Mouse (Mus musculus): ENCODE data around the gene Tas2r138.
"Not testable (repeated sequence)": the region's sequence is repeated elsewhere in the genome, so short reads cannot be mapped to it uniquely, and the experiment has no call there.

Tas2r138 gene

DNA sequence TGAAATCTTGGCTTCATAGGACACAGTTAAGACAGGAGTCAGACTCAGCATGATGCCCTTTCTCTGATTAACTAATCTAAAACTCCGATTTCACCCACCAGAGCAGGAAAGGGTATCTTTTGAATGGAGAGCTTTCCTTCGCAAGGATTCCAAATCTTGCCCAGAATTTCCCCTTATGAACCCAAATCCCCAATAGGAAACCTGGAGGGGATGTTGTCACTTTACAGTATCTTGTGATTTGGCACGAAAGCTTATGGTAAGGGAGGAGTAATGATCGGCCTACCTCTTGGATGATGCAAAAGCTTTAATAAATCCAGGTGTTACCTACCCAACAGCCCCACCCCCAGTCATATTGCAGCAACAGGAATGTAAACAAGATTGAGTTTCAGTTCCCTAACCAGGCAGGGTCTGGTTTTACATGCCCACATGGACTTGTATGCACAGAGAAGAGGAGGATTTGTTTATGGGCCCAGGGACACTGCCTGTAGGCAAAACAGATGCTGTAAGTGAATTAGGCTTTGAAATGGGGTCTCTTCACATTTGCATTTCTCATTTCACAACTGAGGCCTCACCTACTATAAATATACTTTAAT lies at the start of gene Tas2r138:
TSS of gene Tas2r138 (minus strand) at position 51 of the 593 bp plus-strand sequence.
- DNase-seq (ENCODE audit: low spot score in 2 of 2): no peak

DNA sequence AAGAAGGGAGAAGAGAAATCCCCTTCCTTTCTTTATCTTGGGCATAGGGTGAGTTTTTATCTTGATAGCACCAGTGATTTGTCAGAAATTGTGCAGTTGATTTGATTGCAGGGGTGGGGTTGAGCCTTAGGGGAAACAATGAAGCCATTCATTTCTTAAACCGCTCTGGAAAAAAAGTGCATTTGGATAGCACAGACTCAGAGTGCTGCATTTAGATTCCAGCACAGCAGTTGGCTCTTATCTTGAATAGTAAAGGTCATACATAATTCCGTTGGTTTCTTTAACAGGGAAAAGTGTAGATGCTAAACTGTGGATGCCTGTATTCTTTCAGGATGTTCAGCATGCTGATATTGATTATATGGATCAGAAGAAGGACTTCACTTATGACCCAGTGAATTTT lies 47.8 kb upstream of the Tas2r138 start:
- no peak for DNase-seq (ENCODE audit: low spot score in 2 of 2)

DNA sequence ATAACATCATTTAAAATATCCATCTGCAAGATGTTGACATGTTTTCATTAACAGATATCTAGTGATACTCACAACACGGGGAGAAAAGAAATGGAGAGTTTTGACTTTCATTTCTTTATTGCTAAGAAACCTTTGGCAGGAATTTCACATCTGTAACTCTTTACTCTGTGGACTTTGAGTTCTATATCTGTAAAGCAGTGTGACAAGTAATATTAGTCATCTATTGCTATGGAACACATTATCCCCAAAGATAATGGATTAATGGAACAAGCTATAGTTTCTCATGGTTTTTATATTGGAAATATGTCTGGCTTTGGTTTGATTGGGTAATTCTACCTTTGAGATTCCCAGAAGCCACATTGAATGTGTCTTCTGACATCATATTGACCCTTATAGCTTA lies 37.8 kb upstream of the Tas2r138 start:
- DNase-seq (ENCODE audit: low spot score in 2 of 2): no peak

DNA sequence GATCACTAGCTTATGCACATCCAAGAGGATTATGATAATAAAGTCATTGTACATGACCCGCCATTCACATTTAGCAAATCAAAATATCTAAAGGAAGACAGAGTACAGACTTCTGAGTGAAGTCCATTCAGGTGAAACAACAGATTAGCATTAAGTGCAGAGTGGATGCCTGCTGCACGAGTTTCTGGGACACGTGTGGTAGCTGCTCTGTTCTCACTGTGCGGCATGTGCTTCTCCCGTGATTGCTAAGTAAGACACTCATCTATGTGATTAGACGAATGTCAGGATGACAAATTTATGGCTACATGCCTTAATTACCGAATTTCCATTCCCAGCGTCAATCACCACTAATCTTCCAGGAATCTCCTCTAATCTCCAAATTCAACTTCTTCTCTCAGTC lies 32.6 kb upstream of the Tas2r138 start:
- no peak for DNase-seq (ENCODE audit: low spot score in 2 of 2)

- DNase-seq (ENCODE audit: low spot score in 2 of 2): no peak
Measured at GRCm38 (mm10) chr6:40640710-40641538, 27.8 kb upstream of the Tas2r138 start.

DNA sequence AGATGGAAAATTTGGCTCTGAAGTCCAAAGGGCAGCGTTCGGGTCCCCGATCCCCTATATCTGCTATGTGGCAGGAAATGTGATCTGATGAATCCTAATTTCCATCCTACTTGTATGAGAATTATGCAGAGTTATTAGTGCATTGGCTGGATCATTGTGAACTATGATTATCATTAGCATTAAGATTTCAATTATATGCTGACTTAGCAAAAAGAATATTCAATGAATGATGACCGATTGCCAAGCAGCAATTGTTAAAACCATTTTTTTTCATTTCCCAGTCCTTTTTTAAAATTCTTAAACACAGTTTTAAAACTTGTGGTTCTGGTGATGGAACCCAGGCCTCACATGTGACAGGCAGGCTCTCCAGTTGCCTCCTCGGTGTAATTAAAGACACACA lies 24.6 kb upstream of the Tas2r138 start:
- DNase-seq (ENCODE audit: low spot score in 2 of 2): no peak

- DNase-seq (ENCODE audit: low spot score in 2 of 2): no peak
Measured at GRCm38 (mm10) chr6:40635559-40635958, 22.4 kb upstream of the Tas2r138 start.

- no peak for DNase-seq (ENCODE audit: low spot score in 2 of 2)
Measured at GRCm38 (mm10) chr6:40634640-40635071, 21.5 kb upstream of the Tas2r138 start.

DNA sequence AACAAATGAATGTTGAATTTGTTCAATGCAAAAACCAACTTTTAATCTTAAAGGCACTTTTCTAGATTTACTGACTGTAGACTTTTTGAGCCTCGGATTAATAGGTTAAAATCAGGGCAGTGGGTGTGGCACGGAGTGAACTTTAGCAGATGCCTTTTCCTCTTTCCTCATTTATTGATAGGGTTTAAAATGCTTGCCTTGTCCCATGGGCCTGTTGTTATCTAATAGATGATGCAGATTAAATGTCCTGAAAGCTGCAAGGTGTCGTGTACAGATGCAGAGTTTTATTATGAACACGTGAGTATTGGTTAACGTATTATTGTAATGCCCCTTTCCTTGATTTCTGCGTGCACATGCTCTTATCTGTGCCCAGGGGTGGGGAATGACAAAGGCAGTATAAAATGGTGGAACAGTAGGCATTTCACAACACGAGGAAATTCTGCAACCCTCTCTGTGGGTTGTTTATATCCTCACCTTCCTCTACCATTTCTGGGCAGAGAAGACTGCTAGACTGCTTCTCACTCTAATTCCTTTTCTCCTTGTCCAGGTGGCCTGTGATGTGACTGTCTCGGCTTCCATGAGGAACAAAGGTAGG lies 15.4 kb upstream of the Tas2r138 start, which contains the start of gene Mgam:
TSS of gene Mgam (plus strand) at position 426 of the 595 bp plus-strand sequence.
- no peak for DNase-seq (ENCODE audit: low spot score in 2 of 2)

- DNase-seq (ENCODE audit: low spot score in 2 of 2): no peak
Measured at GRCm38 (mm10) chr6:40626111-40626510, 13.0 kb upstream of the Tas2r138 start.

DNA sequence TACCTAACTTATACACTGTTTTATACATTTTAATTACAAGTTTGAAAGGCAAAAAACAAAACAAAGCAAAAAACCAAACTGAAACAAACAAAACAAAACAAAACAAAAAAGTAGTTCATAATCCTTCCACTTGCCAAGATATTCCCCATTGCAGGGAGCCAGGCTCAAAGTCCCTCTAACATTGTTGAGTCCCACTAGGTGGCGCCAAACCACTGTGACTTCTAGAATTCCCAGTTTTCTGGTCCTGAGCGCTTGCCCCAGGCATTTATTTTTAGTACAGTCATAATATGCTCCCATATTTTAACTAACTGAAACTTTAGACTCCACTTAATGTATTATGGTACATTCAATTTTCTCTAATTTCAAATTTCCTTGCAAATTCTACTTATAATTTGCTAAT lies 4.9 kb upstream of the Tas2r138 start:
- DNase-seq (ENCODE audit: low spot score in 2 of 2): peak; percentile 12 to 27

DNA sequence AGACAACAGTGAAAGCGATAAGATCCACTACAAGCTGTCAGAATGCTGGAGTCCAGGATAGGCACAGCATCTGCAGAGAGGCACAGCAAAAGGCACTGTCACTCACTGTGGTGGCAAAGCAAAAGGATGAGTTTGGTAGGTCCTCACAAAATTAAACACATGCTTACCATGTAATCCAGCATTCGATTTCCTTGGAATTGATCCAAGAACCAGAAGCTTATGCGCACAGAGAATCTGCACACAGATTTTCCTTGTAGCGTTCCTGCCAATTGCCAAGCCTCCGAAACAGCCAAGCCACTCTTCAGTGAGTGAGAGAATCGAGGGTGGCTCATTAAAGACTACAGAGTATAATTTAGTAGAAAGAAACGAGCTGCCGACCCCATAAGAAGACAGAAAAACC lies 2.9 kb downstream of the Tas2r138 start:
- peak; percentile 1 to 4 for DNase-seq (ENCODE audit: low spot score in 2 of 2)

DNA sequence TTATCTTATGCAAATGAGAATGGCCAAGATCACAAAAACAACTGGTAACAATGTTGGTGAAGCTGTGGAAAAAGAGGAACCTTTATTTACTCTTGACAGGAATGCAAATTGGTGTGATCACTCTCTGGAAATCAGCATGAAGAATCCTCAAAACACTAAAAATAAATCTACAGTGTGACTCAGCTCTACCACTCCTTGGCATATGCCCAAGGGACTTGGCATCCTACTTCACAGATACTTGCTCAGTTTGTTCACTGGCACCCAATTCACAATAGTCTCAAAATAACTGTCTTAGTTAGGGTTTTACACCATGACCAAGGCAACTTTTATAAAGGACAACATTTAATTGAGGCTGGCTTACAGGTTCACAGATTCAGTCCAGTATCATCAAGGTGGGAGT lies 5.7 kb downstream of the Tas2r138 start:
- peak; percentile 59 to 81 for DNase-seq (ENCODE audit: low spot score in 2 of 2)

DNA sequence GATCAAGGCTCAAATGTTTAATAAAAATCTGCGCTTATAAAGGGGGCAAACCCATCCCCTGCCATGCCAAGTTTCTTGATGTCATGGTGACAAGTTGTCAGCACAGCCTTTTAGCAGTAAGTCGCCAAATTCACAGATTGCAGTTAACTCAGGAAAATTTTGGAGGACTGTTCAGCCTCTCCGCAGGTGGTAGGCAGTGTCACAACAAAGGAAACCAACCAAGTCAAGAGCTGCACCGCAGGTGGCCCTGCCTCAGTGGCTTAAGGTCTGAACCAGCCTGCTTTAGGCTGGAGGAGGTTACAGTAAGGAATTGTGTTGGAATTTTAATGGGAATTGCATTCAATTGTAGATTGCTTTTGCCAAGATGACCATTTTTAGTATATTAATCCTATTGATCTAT lies 14.6 kb downstream of the Tas2r138 start:
- not testable (repeated sequence) for DNase-seq (ENCODE audit: low spot score in 2 of 2)

- DNase-seq (ENCODE audit: low spot score in 2 of 2): no peak
Measured at GRCm38 (mm10) chr6:40594804-40595550, 18.1 kb downstream of the Tas2r138 start.

DNA sequence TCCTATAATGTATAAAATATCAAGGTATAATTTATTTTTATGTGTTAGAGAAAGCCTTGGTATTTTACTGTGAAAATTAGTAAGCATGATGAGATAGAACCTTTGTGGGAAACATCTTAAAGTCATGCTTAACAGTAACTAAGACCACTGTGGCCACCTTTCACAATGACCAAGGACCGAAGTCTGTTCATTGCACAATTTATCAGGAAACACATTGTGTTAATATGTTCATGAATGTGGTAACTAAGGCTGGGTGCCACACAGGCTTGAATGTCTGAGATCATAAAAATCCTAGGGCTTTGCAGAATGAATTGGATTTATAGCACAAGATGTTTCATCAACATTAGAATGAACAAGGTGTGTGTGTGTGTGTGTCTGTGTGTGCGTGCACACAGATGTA lies 24.8 kb downstream of the Tas2r138 start:
- no peak for DNase-seq (ENCODE audit: low spot score in 2 of 2)

DNA sequence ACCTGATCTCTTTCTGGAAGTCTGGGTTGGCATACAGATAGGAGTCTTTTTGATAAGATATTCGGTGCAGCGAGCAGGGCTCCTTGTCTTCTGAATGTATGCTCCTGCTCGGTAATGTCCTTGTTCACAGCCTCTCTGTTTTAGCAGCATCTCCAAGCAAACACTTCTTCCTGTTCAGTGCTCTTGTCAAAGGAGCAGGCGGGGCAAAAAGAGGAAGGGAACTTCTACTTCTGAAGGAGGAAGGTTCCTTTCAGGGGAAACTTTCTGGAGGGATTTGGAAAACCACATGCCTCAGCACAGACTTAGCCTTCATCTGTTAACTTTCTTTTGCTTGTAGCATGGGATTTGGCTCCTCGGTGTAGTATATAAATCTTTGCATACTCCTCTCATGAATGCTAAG lies 27.5 kb downstream of the Tas2r138 start, which contains the start of gene Clec5a:
TSS of gene Clec5a (minus strand) at position 177 of the 400 bp plus-strand sequence.
- DNase-seq (ENCODE audit: low spot score in 2 of 2): no peak

- DNase-seq (ENCODE audit: low spot score in 2 of 2): no peak
Measured at GRCm38 (mm10) chr6:40584336-40584735, 28.8 kb downstream of the Tas2r138 start.

DNA sequence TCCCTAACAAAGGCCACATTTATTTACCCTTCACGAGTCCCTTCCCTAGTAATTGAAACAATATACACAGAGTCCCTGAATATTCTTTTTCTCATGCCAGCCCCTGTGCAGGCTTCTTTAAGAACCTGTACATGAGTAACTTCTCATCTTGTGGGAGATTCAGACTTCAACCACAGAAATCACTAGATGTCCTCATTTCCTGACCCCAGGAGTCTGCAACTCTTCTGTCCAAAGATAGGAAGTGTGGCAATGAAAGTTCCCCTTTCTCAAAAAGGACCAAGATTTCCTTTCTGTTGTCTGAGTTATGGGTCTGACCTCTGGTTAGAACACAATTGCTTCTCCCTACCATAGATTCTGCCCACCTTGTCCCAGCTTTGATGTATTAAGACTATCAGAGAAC lies 36.8 kb downstream of the Tas2r138 start:
- no peak for DNase-seq (ENCODE audit: low spot score in 2 of 2)

- DNase-seq (ENCODE audit: low spot score in 2 of 2): no peak
Measured at GRCm38 (mm10) chr6:40573618-40574017, 39.5 kb downstream of the Tas2r138 start.

- no peak for DNase-seq (ENCODE audit: low spot score in 2 of 2)
Measured at GRCm38 (mm10) chr6:40569187-40569586, 43.9 kb downstream of the Tas2r138 start, which contains the start of gene Olfr460. Gene Olfr460 (plus strand): TSS chr6:40569487.

Measured in right cerebral cortex, postnatal 36 days (tissue).